Mouse (Mus musculus): ENCODE results near the gene Ccnl2. TPM values are rescaled to one million over a fixed set of nuclear protein-coding genes. Genes with fewer than 3 reads are reported as not detected.

Gene Ccnl2
- total and polyA plus RNA-seq, 3 experiments = 46.1 to 103 (median 48.6) TPM

- no peak for DNase-seq (ENCODE audit: low read depth, low spot score)
- H3K27me3 ChIP-seq (ENCODE audit: control insufficient read depth in 1 of 2, insufficient read depth in 2 of 2, low read length in 2 of 2) = no peaks in the 10 kb centered on the region
- peaks cover 10 to 17% of the 10 kb centered on the region in 2 experiments for H3K4me1 ChIP-seq (ENCODE audit: control insufficient read depth in 1 of 2, insufficient read depth in 2 of 2, low read length in 2 of 2)
- H3K36me3 ChIP-seq (ENCODE audit: control insufficient read depth in 1 of 2, insufficient read depth in 2 of 2, low read length in 2 of 2) = peaks cover 0 to 15% of the 10 kb centered on the region in 2 experiments; a peak in 2 of 4 replicates
- no peak within 1 kb of the TSS for H3K4me3 ChIP-seq (ENCODE audit: control insufficient read depth in 1 of 2, insufficient read depth in 1 of 2, low read depth in 2 of 2, low read length in 2 of 2)
- no peaks in the 10 kb centered on the region for H3K9me3 ChIP-seq (replicated peaks; ENCODE audit: insufficient read depth, low read length)
- H3K79me2 ChIP-seq (ENCODE audit: control insufficient read depth, insufficient read depth, low read length, poor library complexity) = no peaks in the 10 kb centered on the region
- TF ChIP-seq HCFC1 (IDR thresholded peaks at IDR 0.05; ENCODE audit: low read depth, low read length) = no peak
- no peak for TF ChIP-seq CTCF (IDR thresholded peaks at IDR 0.05 in 2 of 3, conservative IDR thresholded peaks at IDR 0.05 in 1 of 3; ENCODE audit: control insufficient read depth in 1 of 3, insufficient read depth in 1 of 3, low read depth in 2 of 3, low read length in 3 of 3, poor library complexity in 1 of 3, severe bottlenecking in 1 of 3)
- H3K27ac ChIP-seq (ENCODE audit: control insufficient read depth, low read depth, low read length) = no peak within 1 kb of the TSS
- no peak within 1 kb of the TSS for H3K9ac ChIP-seq (ENCODE audit: control insufficient read depth, low read depth, low read length, poor library complexity, severe bottlenecking)
Measured at GRCm38 (mm10) chr4:155790021-155790489, 22.2 kb upstream of the Ccnl2 start, which contains the start of gene Ankrd65. Gene Ankrd65, plus strand, starts transcription at chr4:155790439.

GRCm38 (mm10) chr4:155790650-155791161 lies 21.6 kb upstream of the Ccnl2 start:
- Histone ChIP-seq H3K27ac (ENCODE audit: control insufficient read depth, low read depth, low read length) (no peak overlapping the region), H3K9me3 (replicated peaks; ENCODE audit: insufficient read depth, low read length) (no peaks in the 10 kb centered on the region), H3K79me2 (ENCODE audit: control insufficient read depth, insufficient read depth, low read length, poor library complexity) (no peaks in the 10 kb centered on the region), H3K4me1 (ENCODE audit: control insufficient read depth in 1 of 2, insufficient read depth in 2 of 2, low read length in 2 of 2) (peaks cover 4 to 11% of the 10 kb centered on the region in 2 experiments; a peak in 3 of 4 replicates), H3K27me3 (ENCODE audit: control insufficient read depth in 1 of 2, insufficient read depth in 2 of 2, low read length in 2 of 2) (no peaks in the 10 kb centered on the region), H3K36me3 (ENCODE audit: control insufficient read depth in 1 of 2, insufficient read depth in 2 of 2, low read length in 2 of 2) (peaks cover 0 to 11% of the 10 kb centered on the region in 2 experiments; a peak in 2 of 4 replicates), H3K9ac (ENCODE audit: control insufficient read depth, low read depth, low read length, poor library complexity, severe bottlenecking) (no peak overlapping the region), H3K4me3 (ENCODE audit: control insufficient read depth in 1 of 2, insufficient read depth in 1 of 2, low read depth in 2 of 2, low read length in 2 of 2) (no peak overlapping the region)
- TF ChIP-seq USF2 (IDR thresholded peaks at IDR 0.05; ENCODE audit: borderline replicate concordance in 1 of 2, insufficient read depth in 1 of 2, low read depth in 1 of 2, low read length in 2 of 2) = no peak
- TF ChIP-seq MEF2A (IDR thresholded peaks at IDR 0.05; ENCODE audit: extremely low read depth, insufficient replicate concordance, low read depth, low read length, poor library complexity, severe bottlenecking) = no peak
- no peak for TF ChIP-seq RAD21 (IDR thresholded peaks at IDR 0.05; ENCODE audit: low read depth, low read length)
- no peak for TF ChIP-seq ELF1 (IDR thresholded peaks at IDR 0.05; ENCODE audit: low read depth, low read length)
- TF ChIP-seq MAFK (IDR thresholded peaks at IDR 0.05; ENCODE audit: borderline replicate concordance, low read depth, low read length) = no peak
- no peak for TF ChIP-seq MXI1 (IDR thresholded peaks at IDR 0.05; ENCODE audit: low read depth, low read length)
- no peak for TF ChIP-seq GATA1 (IDR thresholded peaks at IDR 0.05; ENCODE audit: low read depth, low read length)
- no peak for TF ChIP-seq CHD1 (IDR thresholded peaks at IDR 0.05; ENCODE audit: low read depth, low read length)
- no peak for TF ChIP-seq ZNF384 (IDR thresholded peaks at IDR 0.05; ENCODE audit: low read depth, low read length)
- no peak for TF ChIP-seq TAL1 (IDR thresholded peaks at IDR 0.05; ENCODE audit: low read length)
- no peak for TF ChIP-seq USF1 (IDR thresholded peaks at IDR 0.05; ENCODE audit: low read depth, low read length)
- TF ChIP-seq ZC3H11A (IDR thresholded peaks at IDR 0.05; ENCODE audit: low read depth, low read length) = no peak
- no peak for TF ChIP-seq POLR2AphosphoS5 (IDR thresholded peaks at IDR 0.05; ENCODE audit: borderline replicate concordance, low read depth, low read length)
- no peak for TF ChIP-seq POLR2AphosphoS2 (IDR thresholded peaks at IDR 0.05; ENCODE audit: low read length)
- no peak for TF ChIP-seq MAX (IDR thresholded peaks at IDR 0.05; ENCODE audit: low read length)
- DNase-seq (ENCODE audit: low read depth, low spot score) = no peak

All from MEL (cell line).